Mouse (Mus musculus) left cerebral cortex, postnatal 10 days (tissue): ENCODE measurements at regions not wholly inside any gene's neighbourhood (a gene's known extent, or its start where the extent isn't known, plus 50 kb on each side); places are given as distances from the start of the nearest gene placed in this dataset.
"Not testable (repeated sequence)": the region's sequence is repeated elsewhere in the genome, so short reads cannot be mapped to it uniquely, and the experiment has no call there.

ENCODE experiments used
- DNase-seq, 2 experiments: peaks; one replicate each; pipeline ENCODE4 v3.0.0; 2021 to 2022; ENCODE audit warnings: low spot score in 2 of 2, mixed read lengths in 1 of 2; ENCODE audit errors: extremely low spot score in 1 of 2
- intact Hi-C: fragments of 180-260 bp; cut with DNase I; formaldehyde crosslinking; loops from one replicate; pipeline ENCODE4 v1.15.1; 2025

DNA sequence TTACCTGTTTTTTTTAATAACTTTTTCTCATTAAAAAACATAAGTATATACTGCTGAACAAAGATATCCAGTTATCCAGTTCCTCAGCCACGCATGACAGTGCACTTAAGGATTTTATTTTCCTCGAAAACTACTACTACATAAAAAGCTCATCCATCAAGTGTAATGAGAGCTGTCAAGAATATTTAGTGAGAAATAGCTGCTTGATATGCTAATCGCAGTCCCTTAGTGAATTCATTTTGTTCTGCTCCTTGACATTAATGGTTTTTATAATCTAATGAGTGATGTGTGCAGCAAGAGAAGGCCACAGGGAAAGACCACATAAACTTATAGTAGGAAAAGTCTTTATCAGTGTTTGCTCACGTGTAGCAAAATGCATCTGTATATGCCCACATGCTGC lies 754.0 kb upstream of the Slc39a10 start:
- intact Hi-C loops, result no loop called here
- no peak for DNase-seq

DNA sequence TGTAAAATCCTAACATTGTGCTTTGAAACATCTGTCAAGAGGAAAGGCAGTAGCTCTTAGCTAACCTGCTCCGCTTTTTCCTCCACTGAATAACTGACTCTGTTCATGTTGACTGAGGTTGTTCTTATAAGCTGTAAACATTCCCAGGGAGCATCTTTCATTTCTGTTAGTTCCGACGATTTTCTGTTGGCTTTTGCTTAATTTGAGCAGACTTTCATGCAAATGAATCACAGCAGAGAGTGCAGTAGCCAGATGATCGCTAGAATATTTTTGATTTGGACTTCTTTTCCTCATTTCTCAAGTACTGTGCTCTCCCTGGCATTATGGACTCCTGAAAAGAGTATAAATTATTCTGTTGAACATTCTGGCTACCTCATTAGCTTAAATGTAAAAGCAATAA lies 713.9 kb upstream of the Slc39a10 start:
- DNase-seq, result no peak

GRCm38 (mm10) chr1:47603989-47604360 lies 711.3 kb upstream of the Slc39a10 start:
- DNase-seq, result no peak
- intact Hi-C loops, result no loop called here

More for the DNA sequence above, 713.9 kb upstream of the Slc39a10 start:
- intact Hi-C loops, result no loop called here

- intact Hi-C loops, result no loop called here
- no peak for DNase-seq
These were observed 710.8 kb upstream of the Slc39a10 start for GRCm38 (mm10) chr1:47603294-47603988.

DNA sequence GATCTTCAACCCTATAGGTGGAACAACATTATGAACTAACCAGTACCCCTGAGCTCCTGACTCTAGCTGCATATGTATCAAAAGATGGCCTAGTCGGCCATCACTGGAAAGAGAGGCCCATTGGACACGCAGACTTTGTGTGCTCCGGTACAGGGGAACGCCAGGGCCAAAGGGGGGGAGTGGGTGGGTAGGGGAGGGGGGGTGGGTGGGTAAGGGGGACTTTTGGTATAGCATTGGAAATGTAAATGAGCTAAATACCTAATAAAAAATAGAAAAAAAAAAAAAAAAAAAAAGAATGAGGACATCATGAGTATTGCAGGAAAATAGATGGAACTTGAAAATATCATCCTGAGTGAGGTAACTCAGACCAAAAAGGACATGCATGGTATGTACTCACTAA lies 701.0 kb upstream of the Slc39a10 start:
- DNase-seq, intact Hi-C loops: not testable (repeated sequence)

- DNase-seq, result no peak
- intact Hi-C loops, result no loop called here
These were observed 653.0 kb upstream of the Slc39a10 start for GRCm38 (mm10) chr1:47545606-47546005.

DNA sequence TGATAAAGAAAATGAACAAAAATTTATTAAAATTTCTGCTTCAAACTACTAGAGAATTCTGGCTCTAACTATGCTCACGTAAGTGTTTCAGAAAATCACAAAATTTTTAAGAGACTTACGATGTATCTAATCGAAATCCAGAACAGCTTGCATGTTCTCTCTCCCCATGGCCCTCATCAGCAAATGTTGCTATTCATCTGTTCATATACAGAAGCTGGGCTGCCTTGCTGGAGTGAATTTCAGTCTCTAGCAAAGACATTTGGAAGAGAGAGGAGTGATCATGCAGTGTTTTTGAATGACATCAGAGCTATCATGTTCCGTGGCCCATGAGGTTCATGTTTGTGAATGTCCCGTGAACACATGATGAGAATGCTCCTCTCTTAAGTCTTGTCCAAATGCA lies 618.8 kb upstream of the Slc39a10 start:
- intact Hi-C loops, result no loop called here
- DNase-seq, result no peak

GRCm38 (mm10) chr1:47507801-47508200 lies 615.1 kb upstream of the Slc39a10 start:
- DNase-seq, result no peak
- intact Hi-C loops, result no loop called here

GRCm38 (mm10) chr1:47488581-47489204 lies 596.0 kb upstream of the Slc39a10 start:
- no peak for DNase-seq
- intact Hi-C loops, result no loop called here

GRCm38 (mm10) chr1:47486087-47486486 lies 593.4 kb upstream of the Slc39a10 start:
- DNase-seq, result no peak
- intact Hi-C loops, result no loop called here

DNA sequence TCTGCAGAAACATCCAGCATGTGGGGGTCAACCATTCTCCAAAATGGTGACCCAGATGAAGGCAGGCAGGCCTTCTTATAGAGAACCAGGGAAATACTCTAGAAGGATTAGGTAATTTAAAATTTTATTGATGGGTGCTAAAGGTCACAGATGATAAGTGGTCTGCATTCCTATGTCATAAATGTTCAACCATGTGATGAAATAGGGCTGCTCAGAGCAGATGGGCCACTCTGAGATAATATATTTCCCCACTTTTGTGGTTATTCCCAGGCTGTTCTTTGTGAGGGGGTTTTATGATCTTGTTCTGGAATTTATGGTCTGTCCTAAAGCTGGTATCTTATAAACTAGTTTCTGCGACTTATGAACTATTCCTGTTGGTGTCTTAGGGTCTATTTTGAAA lies 586.4 kb upstream of the Slc39a10 start:
- intact Hi-C loops, result no loop called here
- DNase-seq, result no peak

DNA sequence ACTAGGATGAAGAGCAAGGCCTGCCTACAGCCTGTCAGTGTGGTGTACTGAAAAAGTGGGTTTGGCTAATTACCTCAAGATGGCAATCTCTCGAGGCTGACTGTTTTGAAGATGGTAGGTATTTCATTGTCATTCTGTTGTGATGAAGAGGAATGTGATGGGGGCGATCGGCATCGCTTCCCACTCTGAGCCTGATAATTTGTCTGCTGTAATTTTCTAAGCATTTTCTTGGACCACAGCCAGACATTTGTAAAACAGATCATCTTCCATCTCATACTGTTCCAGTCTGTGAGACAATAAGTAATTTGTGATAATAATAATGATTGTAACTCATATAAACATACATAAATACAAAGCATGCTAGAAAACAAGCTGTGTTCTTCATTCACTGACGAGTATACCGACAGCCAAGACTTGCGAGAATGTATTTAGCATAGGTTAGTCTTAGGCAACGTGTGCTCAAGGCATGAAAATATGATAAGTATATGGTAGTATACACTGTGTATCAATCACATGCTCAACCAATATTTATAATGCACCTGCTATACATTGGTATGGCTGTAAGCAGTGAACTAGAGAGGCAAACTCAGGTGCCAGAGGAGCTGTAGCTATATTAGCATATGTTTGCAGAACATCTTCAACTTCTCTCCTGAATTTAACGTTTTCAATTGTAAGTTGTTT lies 574.1 kb upstream of the Slc39a10 start:
- DNase-seq, result no peak
- intact Hi-C loops, result no loop called here

DNA sequence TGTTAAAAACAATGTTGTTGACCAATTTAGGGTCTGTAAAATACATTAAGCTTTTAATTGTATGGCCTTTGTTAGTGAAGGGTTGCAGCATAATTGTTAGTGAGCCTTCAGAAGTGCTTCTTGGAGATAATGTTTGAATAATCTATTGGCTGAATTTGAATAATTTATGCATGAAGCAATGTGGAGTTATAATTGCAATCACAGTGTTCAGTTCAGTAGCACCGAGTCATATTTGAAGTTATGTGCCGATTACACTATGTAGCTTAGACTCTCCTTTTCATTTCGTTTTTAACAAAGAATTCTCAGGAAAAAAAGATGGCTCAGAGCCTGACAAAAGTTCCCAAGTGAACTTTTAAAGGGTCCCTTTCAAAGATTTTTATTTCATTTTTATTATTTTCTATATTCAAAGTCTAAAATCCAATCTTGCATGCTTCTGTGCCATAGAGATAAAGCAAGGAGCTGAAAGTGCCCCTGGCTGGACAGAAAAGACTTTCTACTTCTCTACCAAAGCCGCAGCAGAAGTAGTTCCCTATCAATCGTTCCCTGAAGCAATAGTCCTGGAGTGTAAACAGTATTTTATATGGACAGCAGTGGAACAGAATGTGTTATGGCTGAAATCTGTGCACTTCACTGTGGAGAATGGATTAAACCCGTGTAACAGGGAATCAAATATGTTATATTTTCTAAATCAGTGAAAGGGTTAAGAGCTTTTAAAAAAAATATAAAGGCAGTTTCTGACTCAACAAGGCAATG lies 556.3 kb upstream of the Slc39a10 start:
- intact Hi-C loops, result no loop called here
- no peak for DNase-seq

GRCm38 (mm10) chr1:47448070-47448469 lies 555.4 kb upstream of the Slc39a10 start:
- intact Hi-C loops, result no loop called here
- DNase-seq, result no peak

DNA sequence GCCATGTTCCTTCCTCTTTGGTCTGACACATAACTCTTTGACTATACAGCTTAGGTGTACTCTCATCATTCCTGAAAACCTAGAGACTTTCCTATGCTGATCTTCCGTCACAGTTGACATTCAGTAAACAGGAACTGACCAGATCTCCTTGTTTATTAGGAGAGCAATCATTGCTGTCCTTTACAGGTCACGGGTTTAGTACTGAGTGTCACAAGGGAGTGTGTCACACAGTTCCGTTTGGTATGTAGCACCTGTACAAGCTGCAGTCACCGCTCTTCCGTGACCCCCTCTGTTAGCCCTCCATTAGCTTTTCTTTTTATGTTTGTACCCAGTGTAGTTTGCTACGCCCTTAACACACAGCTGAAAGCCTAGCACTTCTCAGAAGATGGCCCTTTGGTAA lies 553.4 kb upstream of the Slc39a10 start:
- no peak for DNase-seq

GRCm38 (mm10) chr1:47432829-47433228 lies 540.2 kb upstream of the Slc39a10 start:
- intact Hi-C loops, result no loop called here
- no peak for DNase-seq

More for the DNA sequence above, 553.4 kb upstream of the Slc39a10 start:
- intact Hi-C loops, result no loop called here

GRCm38 (mm10) chr1:47405164-47405563 lies 512.5 kb upstream of the Slc39a10 start:
- intact Hi-C loops, result no loop called here
- DNase-seq, result no peak

DNA sequence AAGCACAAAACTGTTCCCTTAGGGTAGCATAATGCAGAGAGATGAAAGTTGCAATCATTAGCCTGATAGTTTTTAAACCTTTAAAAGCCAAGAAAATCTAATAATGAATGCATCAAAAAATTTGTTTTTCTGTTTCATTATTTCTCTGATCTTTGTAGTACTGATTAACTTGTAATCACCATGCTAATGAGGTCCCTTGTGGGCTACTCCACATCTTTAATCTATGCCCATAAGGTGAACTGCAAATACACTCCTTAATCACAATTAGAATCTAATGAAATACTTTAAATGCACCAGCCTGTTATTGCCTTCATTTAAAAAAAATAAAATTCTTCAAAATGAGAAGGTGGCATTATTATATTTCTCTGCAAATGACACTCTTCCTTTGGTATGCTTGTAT lies 493.9 kb upstream of the Slc39a10 start:
- DNase-seq, result no peak
- intact Hi-C loops, result no loop called here

DNA sequence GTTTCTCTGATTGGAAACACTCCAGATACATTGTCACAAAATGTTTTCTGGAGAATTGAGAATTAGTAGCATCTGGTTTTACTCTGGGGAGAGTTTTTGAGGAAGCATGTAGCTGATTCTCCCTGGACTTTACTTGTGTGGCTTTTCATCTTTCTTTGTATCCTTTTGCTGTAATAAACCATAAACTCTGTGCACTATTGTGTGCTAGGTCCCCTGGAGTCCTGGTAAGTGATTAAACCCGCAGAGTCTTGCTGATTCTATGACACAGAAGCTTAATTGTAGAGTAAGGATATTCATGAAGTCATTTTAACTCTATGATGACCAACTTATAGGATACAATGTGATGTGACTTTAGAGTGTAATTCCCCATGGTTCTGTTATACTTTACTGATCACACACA lies 486.1 kb upstream of the Slc39a10 start:
- no peak for DNase-seq

More for the DNA sequence above, 486.1 kb upstream of the Slc39a10 start:
- intact Hi-C loops, result no loop called here
